Mouse (Mus musculus) cerebellum, adult (tissue): ENCODE data around the gene Tmem205.

Experiments used
- ATAC-seq: cut with Nextera tagmentation; 2 replicates; pipeline ENCODE4 v1.9.2; 2017; ENCODE audit warnings: mild to moderate bottlenecking, moderate library complexity, mixed read lengths; ENCODE audit not compliant: insufficient number of reproducible peaks, low FRiP score, low TSS enrichment

Tmem205 gene

GRCm38 (mm10) chr9:21927208-21927753 is at the start of gene Tmem205, which contains the start of gene Ccdc159:
Gene Tmem205 (minus strand): TSS chr9:21927556.
Gene Ccdc159 (plus strand): TSS chr9:21927471.
- ATAC-seq, result peak; percentile 98

- no peak for ATAC-seq
These were observed 49.3 kb upstream of the Tmem205 start for GRCm38 (mm10) chr9:21976626-21977175.

GRCm38 (mm10) chr9:21969304-21969703 is 41.9 kb upstream of the Tmem205 start:
- ATAC-seq, result no peak

- no peak for ATAC-seq
These were observed 41.5 kb upstream of the Tmem205 start for GRCm38 (mm10) chr9:21968883-21969282.

GRCm38 (mm10) chr9:21963417-21963816 is 36.1 kb upstream of the Tmem205 start, which contains the start of gene Epor:
Gene Epor (minus strand): TSS chr9:21963506.
- ATAC-seq, result no peak

GRCm38 (mm10) chr9:21962416-21963059 is 35.2 kb upstream of the Tmem205 start:
- peak; percentile 21; the same call in 1 of the 2 replicates for ATAC-seq

- ATAC-seq, result no peak
These were observed 34.7 kb upstream of the Tmem205 start for GRCm38 (mm10) chr9:21962010-21962409.

- ATAC-seq, result no peak
These were observed 34.1 kb upstream of the Tmem205 start for GRCm38 (mm10) chr9:21961366-21961980.

GRCm38 (mm10) chr9:21960558-21961208 is 33.3 kb upstream of the Tmem205 start:
- no peak for ATAC-seq

- ATAC-seq, result no peak
These were observed 32.8 kb upstream of the Tmem205 start for GRCm38 (mm10) chr9:21960135-21960534.

- ATAC-seq, result no peak
These were observed 31.9 kb upstream of the Tmem205 start for GRCm38 (mm10) chr9:21959244-21959643.

GRCm38 (mm10) chr9:21958372-21958771 is 31.0 kb upstream of the Tmem205 start:
- ATAC-seq, result no peak

GRCm38 (mm10) chr9:21955570-21956281 is 28.4 kb upstream of the Tmem205 start, which contains the start of gene Swsap1:
Gene Swsap1 (plus strand): TSS chr9:21955755.
- ATAC-seq, result peak; percentile 94

GRCm38 (mm10) chr9:21955225-21955569 is 27.8 kb upstream of the Tmem205 start:
- peak; percentile 59 for ATAC-seq

GRCm38 (mm10) chr9:21954635-21955034 is 27.3 kb upstream of the Tmem205 start:
- no peak for ATAC-seq

GRCm38 (mm10) chr9:21953600-21953999 is 26.2 kb upstream of the Tmem205 start:
- ATAC-seq, result no peak

GRCm38 (mm10) chr9:21951977-21952376 is 24.6 kb upstream of the Tmem205 start:
- ATAC-seq, result no peak

- ATAC-seq, result no peak
These were observed 23.0 kb upstream of the Tmem205 start for GRCm38 (mm10) chr9:21950322-21950721.

- ATAC-seq, result no peak
These were observed 21.4 kb upstream of the Tmem205 start for GRCm38 (mm10) chr9:21948790-21949189.

- no peak for ATAC-seq
These were observed 20.8 kb upstream of the Tmem205 start for GRCm38 (mm10) chr9:21948146-21948545.
